Mouse (Mus musculus) lung, adult 2 months (tissue): ENCODE measurements around the gene Snd1.

Experiments used
- CTCF ChIP-seq: fragments of 200-500 bp; IDR thresholded peaks from 2 replicates; pipeline ENCODE4 v1.5.1; 2011; ENCODE audit warnings: mild to moderate bottlenecking, low read length, control low read depth; ENCODE audit not compliant: insufficient read depth
- POLR2A ChIP-seq: fragments of 200-500 bp; IDR thresholded peaks from 2 replicates; pipeline ENCODE4 v1.6.1; 2011; ENCODE audit warnings: low read depth, mild to moderate bottlenecking, control low read depth, low read length, borderline replicate concordance; ENCODE audit errors: extremely low read depth

DNA sequence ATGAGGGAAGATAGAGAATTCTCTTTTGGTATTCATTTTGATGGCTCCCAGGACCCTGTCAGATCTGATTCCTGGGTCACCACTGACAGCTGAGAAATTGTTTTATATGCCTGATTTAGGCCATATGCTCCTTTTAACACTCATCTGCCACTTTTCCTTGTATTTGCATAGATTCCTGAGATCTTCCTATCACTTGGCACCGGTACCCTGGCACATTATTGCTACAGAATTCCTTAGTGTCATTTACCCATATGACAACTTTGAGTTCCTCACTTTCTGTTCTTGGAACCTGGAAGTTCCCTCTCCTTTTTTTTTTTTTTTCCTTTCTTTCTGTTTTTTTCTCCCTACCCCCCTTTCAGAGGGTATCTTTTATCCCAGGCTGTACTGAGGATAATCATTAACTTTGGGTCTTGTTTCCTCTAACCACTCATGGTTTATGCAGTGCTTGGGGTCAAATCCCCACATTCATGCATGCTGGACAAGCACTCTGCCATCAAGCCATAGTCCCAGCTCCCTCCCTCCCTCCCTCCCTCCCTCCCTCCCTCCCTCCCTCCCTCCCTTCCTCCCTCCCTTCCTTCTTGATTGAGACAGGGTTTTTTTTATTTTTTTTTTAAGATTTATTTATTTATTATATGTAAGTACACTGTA, 13.4 kb downstream of the Snd1 start:
- TF ChIP-seq CTCF, result no peak
- TF ChIP-seq POLR2A, result no peak
